Mouse (Mus musculus) adrenal gland, adult 18-20 months (tissue): Measurements from ENCODE around the gene Mmel1. TPM values are rescaled to one million over a fixed set of nuclear protein-coding genes. Genes with fewer than 3 reads are reported as not detected.
A peak's percentile ranks its signal among the peaks of the same experiment; 100 is the strongest.

Experiments used
- DNase-seq, 2 experiments: peaks; one replicate each; pipeline ENCODE4 v3.0.0; 2021 to 2022; ENCODE audit warnings: low spot score in 2 of 2
- long read RNA-seq, 2 experiments: library from polyadenylated mRNA; stranded (forward); transcript quantifications; one replicate each; pipeline ENCODE4 v2.0.0; 2021
- total RNA-seq, 2 experiments: library from RNA; stranded (reverse); gene quantifications; 1 replicate in 1 of 2; 2 replicates in 1 of 2; pipeline ENCODE4 v1.2.3; 2021

Mmel1 gene
- 1 to 10 TPM in 1 of 2 experiments, under 1 TPM in 1; 0.19 to 3.8 TPM for total RNA-seq
- long read RNA-seq, experiment 1 = 0 reads
- long read RNA-seq, experiment 2, partial matches to known transcripts = 14 of 16 reads
- long read RNA-seq, experiment 2, other reads (novel, unspliced or antisense) = 2 of 16 reads

DNA sequence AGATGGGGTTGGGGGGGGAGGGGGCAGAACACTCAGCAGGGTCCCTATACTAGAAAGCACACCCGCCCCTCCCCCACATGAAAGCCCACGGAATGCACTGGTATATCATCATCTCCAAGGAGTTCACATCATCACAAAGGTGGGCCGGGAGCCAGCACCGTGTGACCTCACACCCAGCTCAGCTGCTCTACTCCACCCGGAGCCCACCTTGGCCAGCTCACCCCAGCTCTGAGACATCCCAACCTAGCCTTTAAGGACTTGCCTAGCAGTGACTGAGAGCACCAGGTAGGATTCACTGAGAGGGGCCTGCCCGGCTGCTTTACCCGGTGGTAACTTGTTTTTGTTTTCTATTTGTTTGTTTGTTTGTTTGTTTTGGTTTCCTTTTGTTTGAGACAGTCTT lies at the start of gene Mmel1:
Gene Mmel1 (plus strand): TSS at position 146 of the 400 bp plus-strand sequence.
- DNase-seq = no peak

GRCm38 (mm10) chr4:154825662-154826061 lies 43.7 kb upstream of the Mmel1 start:
- DNase-seq = peak; percentile 35 to 43

DNA sequence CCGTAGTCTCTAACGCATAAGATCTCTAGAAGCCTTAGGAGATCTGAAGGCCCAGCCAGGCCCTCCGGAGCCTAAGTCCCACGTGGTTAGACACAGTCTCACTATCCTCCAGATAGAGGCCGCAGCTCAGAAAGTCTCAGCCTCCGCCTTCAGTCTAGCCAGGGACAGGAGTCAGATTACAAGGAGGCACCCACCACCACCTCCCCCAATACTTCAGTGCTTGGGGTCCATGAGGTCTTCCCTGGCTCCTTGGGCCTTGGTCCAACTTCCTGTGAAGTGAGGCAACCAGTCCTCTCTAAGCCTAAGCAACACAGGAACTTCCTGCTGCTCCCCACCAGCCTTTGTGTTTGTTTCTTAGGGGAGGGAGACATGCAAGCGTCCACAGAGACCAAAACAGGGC lies 43.2 kb upstream of the Mmel1 start:
- DNase-seq = no peak

- DNase-seq = no peak
Observed at GRCm38 (mm10) chr4:154827181-154827580, 42.2 kb upstream of the Mmel1 start.

GRCm38 (mm10) chr4:154827861-154828610 lies 41.3 kb upstream of the Mmel1 start:
- DNase-seq = no peak

DNA sequence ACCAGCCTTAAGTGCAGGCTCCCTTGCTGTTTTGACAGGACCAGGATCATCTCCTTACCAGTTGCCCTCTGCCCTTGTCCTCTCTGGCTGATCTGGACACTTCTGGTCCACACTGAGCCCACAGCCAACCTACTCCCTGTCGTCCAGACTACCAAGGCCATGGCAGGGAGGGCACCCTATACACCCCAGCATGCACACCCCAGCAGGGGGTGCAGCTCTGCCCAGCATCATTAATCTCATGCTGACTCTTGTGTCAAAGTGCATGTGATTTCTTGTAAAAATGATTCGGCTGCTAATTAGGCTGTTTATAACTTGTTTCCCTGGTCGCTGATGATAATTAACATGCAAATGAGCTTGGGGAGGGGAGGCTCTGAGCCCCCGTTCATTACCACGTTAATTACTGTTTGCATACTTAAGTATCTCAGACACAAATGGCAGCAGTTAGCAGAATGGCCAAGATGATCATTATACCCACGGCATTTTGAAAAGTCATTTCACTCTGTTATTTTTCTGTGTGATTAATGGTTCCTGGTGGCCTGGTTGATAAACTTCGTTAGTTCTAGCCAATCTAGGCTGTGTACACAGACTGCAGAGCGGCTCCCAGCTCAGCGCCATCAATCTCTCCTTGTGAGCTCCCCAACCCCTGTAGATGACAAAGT lies 37.3 kb upstream of the Mmel1 start:
- DNase-seq = no peak

DNA sequence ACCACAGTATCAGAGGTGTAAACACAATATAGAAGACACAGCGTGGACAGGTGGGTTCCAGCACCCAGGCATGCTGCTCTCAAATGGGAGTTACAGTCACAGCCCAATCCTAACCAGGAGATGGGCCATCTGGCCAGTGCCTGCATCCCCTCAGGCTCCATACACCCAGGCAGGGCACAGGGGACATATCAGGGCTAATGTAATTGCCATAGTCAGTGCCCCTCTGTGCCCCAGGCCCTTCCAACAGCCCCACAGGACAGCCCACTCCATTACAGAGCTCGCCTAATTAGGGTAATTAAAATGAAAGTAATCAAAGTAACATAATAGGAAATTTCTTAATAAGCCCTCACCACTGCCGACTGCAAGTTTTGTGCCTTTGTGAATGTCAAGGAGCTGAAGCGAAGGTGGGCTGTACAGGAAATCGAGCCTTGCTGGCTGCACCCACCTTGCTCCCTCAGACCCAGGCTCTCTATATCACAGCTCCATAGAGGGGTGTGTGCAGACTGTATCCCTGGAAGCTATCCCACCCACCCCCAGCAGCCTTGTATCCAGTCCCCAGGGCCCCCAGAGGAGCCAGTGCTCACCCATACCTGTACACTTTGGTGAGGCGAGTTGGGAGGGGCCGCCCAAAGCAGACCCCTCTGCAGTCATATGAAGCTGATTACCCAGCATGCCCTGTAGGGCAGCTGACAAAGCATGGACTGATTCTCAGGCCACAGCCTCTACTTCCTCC lies 33.0 kb upstream of the Mmel1 start:
- DNase-seq = no peak

DNA sequence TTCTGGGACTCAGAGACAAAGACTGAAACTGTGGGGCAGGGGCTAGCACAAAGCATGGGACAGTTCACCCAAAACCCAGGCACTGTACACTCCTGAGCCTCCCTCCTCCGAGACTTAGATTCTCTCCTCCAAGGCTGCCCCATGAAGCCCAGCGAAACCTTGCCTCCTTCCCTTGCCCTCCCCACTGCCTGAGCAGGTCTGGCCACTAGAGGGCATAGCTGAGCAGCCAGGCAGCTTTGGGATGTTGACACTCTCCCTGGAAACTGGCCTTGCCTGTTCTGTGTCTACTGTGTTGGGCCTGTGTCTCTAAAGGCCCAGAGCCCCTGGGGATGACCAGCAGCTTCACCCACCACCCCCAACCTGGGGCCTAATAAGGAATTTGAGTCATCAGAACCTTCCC lies 32.2 kb upstream of the Mmel1 start, which contains the start of gene Ttc34:
Gene Ttc34 (plus strand): TSS at position 290 of the 400 bp plus-strand sequence.
- peak; percentile 72 to 78 for DNase-seq

GRCm38 (mm10) chr4:154838741-154839140 lies 30.6 kb upstream of the Mmel1 start:
- DNase-seq = peak in 1 of 2 experiments; percentile 15

- no peak for DNase-seq
Observed at GRCm38 (mm10) chr4:154839406-154839805, 30.0 kb upstream of the Mmel1 start.

- no peak for DNase-seq
Observed at GRCm38 (mm10) chr4:154852696-154853095, 16.7 kb upstream of the Mmel1 start.

- DNase-seq = no peak
Observed at GRCm38 (mm10) chr4:154853881-154854280, 15.5 kb upstream of the Mmel1 start.

DNA sequence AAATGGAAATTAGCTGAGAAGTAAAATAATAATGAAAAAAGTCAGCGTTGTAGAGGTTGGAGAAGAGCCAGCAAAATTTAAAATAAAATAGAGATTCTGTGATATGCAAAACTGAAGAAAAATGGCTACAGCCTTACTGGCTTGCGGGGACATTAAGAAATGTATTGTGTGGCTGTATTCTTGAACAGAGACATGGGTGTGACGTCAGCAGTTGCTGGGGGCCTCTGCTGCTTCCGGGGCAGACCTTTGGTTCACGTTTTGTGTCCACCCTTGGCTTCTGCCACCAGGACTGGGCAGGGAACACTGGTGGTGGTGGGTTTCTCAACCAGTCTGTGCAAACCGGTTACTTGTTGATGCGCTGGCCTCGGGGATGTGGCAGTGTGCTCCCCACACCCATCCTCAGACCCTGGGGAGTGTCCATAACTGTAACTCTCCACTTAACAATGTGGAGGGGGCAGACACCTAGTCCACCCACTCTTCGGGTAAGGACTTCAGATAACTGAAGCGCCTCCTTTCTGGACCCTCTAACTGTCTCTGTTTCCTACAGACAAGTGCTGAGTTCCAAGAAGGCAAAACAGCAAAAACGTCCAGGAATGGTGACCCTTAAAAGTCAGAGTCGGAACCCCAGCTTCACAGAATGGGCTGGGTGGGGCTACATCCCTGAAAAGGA lies 14.6 kb upstream of the Mmel1 start:
- DNase-seq = peak in 1 of 2 experiments; percentile 6

DNA sequence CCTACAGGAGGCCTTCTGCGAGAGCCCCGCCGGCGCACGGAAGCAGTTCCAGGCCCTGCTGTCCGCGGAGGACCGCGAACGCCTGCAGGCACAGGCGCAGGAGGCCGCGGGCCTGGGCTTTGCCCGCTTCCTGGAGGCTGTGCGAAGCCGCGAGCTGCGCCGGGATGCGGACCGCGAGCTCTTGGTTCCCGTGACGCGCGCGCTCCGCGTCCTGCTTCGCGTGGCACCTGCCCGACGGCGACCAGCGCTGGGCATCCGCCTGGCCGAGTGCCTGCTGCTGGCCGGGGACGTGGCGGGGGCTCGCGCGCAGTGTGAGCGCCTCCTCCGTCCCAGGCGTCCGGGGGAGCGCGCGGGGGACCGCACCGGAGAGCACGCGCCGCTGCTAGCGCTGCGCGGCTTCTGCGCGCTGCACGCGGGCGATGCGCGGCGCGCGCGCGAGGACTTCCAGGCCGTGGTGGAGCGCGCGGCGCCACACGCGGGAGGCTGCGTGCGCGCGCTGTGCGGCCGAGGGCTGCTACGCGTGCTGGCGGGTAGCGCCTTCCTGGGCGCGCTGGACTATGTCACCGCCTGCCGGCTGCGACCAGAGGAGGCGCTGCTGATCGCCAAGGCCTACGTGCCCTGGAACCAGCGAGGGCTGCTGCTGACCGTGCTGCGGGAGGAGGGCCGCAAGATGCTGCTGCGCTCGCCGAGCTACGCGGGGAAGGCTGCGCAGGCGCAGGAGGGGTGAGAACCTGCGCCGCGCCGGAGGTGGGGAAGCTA lies 13.5 kb upstream of the Mmel1 start:
- DNase-seq = peak; percentile 63 to 69

DNA sequence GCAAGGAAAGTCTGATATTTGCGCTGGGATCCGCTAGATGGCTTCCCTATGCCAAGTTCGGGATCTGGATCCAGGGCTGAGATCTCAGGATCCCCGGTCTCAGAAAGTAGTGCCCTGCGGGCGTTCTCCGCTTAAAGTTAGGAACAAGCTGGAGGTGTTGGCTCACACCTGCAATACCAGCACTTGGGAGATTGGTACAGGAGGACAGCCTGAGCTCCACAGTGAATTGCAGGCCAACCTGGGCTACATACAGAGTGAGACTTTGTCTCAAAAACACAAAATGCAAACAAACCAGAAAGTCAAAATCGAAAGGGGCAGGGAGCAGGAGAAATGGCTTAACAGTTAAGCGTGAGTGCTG lies 12.9 kb upstream of the Mmel1 start:
- no peak for DNase-seq

GRCm38 (mm10) chr4:154856882-154857281 lies 12.5 kb upstream of the Mmel1 start:
- DNase-seq = peak in 1 of 2 experiments; percentile 18

DNA sequence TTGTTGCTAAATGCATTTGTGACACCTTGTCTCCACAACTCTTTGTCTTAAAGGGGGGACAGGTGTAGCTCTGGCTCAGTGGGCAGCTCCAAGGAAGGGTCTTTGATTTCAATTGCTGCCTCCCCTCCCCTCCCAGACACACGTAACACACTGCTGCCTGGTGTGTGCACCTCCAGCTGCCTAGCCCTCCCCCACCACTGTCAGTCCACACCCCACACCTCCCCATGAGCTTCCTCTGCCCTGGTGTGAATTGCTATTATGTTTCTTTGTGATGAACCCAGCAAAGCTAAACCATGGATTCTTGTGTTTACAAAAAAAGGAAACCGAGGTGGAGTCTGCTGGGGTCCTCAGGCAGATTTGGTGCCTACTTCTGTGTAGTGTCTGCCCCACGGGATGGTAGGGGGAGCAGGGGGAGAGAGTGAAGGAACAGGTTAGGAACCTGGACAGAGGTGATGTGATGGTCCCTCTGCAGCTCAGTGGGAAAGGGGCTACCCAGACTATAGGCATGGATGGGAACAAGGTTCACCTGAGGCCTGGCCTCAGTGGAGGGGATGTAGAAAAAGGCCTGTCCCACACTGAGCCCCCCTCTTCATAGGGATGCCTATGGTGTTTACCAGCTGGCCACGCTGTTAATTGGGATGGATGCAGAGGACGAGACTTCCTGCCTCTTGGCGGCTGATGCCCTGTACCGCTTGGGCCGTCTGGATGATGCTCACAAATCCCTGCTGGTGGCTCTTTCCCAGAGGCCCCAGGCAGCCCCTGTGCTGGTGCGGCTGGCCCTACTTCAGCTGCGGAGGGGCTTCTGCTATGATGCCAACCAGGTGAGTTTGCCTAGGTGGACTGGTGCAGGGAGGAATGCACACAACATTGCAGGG lies 11.8 kb upstream of the Mmel1 start:
- DNase-seq = peak in 1 of 2 experiments; percentile 12

- DNase-seq = peak in 1 of 2 experiments; percentile 3
Observed at GRCm38 (mm10) chr4:154858601-154859000, 10.8 kb upstream of the Mmel1 start.

DNA sequence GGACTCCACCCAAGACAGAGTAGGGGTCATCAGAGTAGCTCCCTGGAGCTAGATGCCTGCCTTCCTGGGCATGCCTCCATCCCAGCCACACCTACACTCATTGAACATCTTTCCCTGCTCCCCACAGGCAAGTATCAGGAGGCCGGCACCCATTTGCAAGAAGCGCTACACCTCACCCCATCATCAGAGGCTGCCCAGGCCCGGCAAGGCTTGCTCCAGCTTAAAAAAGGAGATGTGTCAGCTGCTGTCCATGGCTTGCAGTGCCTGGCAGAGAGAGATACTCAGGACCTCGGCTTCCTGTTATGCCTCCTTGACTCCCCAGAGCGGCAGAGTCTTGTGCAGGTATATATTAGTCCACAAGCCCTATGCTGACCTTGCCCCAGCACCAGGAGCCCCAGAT lies 7.4 kb upstream of the Mmel1 start:
- DNase-seq = peak in 1 of 2 experiments; percentile 15
